Mouse (Mus musculus): ENCODE measurements around the gene Sorbs1.

DNA sequence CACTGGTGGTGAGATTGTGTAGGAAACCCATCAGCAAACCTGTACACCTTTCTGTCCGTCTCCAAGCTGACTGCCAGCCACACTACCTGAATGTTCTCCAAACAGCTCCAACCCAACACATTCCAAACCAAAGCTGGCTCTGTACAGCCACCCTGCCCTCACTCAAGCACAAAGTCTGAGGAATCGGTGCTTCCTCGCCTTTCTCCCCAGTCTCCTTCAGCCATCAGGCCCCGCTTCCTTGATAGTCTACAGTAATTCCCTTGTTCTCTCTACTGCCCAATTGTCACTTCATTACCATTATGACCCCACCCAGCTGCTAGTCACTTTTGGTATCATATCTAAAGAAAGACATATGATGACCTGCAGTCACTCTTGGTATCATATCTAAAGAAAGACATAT, 180.5 kb downstream of the Sorbs1 start:
- TF ChIP-seq CHD2 (IDR thresholded peaks at IDR 0.05; ENCODE audit: low read length) = no peak
- no peak for TF ChIP-seq HCFC1 (IDR thresholded peaks at IDR 0.05; ENCODE audit: low read depth, low read length)
- no peak for TF ChIP-seq KAT2A (IDR thresholded peaks at IDR 0.05; ENCODE audit: insufficient replicate concordance, low read length)
- TF ChIP-seq GABPA (IDR thresholded peaks at IDR 0.05; ENCODE audit: insufficient replicate concordance, low read depth, low read length) = no peak
- TF ChIP-seq CTCF (conservative IDR thresholded peaks at IDR 0.05 in 1 of 2, IDR thresholded peaks at IDR 0.05 in 1 of 2; ENCODE audit: low read depth in 2 of 2, low read length in 2 of 2) = no peak
- TF ChIP-seq UBTF (IDR thresholded peaks at IDR 0.05; ENCODE audit: low read depth, low read length) = no peak

All from CH12.LX (cell line).